Mouse (Mus musculus) layer of hippocampus, postnatal 36 days (tissue): ENCODE data around the gene Arap2. TPM values are rescaled to one million over a fixed set of nuclear protein-coding genes. Genes with fewer than 3 reads are reported as not detected.

Source experiments
- DNase-seq, 2 experiments: peaks; one replicate each; pipeline ENCODE4 v3.0.0; 2022
- total RNA-seq, 2 experiments: library from RNA; stranded (reverse); gene quantifications; 2 replicates each; pipeline ENCODE4 v1.2.3; 2021

The Arap2 gene
- total RNA-seq, 2 experiments from 2014 or later, result 46.8 to 48.0 TPM

GRCm38 (mm10) chr5:62618286-62618685 is 147.7 kb downstream of the Arap2 start:
- DNase-seq, result no peak

GRCm38 (mm10) chr5:62611990-62612389 is 154.0 kb downstream of the Arap2 start:
- peak in 1 of 2 experiments; percentile 6 for DNase-seq

GRCm38 (mm10) chr5:62587348-62587747 is 178.6 kb downstream of the Arap2 start:
- no peak for DNase-seq

- no peak for DNase-seq
Observed at GRCm38 (mm10) chr5:62582643-62583042, 183.3 kb downstream of the Arap2 start.

GRCm38 (mm10) chr5:62581699-62582098 is 184.3 kb downstream of the Arap2 start:
- DNase-seq, result peak in 1 of 2 experiments; percentile 4

GRCm38 (mm10) chr5:62574336-62574844 is 191.6 kb downstream of the Arap2 start:
- DNase-seq, result no peak

Other genes starting within 250 kb of the Arap2 start
- gene Dthd1, start 47.7 kb upstream of the Arap2 start, total RNA-seq, result not detected